ENCODE assay signal across 8 mouse cellular contexts in the genomic region with DNA sequence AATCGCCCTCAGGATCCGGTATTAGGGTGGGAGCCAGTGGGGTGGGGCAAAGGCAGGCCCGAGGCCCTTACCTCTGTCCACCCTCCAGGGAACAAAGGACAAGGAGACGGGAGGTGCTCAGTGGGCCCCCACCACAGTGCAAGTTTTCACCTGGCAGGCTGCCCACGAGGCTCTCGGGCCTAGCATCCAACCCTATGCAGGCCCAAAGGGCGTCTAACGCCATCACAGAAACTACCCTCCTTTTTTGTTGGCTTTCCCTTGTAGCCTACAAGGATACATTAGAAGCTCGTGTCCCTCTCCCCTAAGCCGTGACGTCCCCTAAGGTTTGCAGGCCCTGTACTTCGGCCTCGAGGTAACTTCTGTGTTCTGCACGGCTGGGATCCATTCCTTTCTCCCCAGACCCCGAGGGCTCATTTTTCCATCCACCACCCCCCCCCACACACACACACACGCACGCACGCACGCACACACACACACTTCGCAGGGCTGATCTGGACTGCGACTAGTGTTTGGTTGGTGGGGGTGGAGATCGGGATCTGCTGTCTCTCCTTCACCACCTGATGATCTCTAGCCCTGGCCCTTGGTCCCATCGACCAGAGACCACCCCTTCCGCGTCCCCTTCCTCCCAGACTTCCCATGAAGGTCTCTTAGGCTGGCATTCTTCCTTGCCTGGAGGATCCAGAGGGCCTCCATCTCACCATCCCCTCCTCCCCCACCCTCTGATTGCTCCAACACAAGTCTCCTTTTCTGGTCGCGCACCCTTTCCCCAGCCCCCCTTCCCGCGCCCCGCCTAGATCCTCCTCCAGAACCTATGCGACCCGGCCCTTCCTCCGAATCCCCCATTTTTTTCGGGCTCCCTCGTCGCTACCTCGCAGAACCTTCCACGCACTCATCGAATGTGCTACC. TPM values are rescaled to one million over a fixed set of nuclear protein-coding genes. Genes with fewer than 3 reads are reported as not detected.
DNase-seq lines count a peak whose midpoint lies in the region; ATAC-seq and TF ChIP-seq lines count a peak whose summit lies in the region.

No protein-coding gene starts in this region.

- under 1% methylated on average over 39 of the region's 39 CpGs for WGBS in embryonic facial prominence, embryonic 15.5 days
- WGBS in stomach, embryonic 15.5 days = under 1% methylated on average over 39 of the region's 39 CpGs

- H3K4me3 ChIP-seq in left cerebral cortex, adult 2 months = peak overlapping the region; percentile 84
- H3K4me3 ChIP-seq in embryonic facial prominence, embryonic 15.5 days (replicated peaks) = peak overlapping the region; percentile 78
- peak overlapping the region; percentile 99 for H3K4me3 ChIP-seq in megakaryocyte, embryonic 14.5 days (replicated peaks)
- peak overlapping the region; percentile 85 for H3K4me3 ChIP-seq in stomach, embryonic 15.5 days (replicated peaks)

- TF ChIP-seq CTCF in left cerebral cortex, adult 2 months (IDR thresholded peaks at IDR 0.05) = no peak

- intact Hi-C loops in left cerebral cortex, adult 2 months (cut with DNase I) = loop anchor here (1.0 to 2.0 kb wide), 2 partner anchors 45 to 130 kb away; a partner anchor contains a TSS
- intact Hi-C loops in heart, postnatal 36 days (cut with DNase I) = no loop called here

- no peaks in the 10 kb centered on the region for H3K9me3 ChIP-seq in embryonic facial prominence, embryonic 15.5 days (replicated peaks)
- no peaks in the 10 kb centered on the region for H3K9me3 ChIP-seq in megakaryocyte, embryonic 14.5 days
- H3K9me3 ChIP-seq in stomach, embryonic 15.5 days = no peaks in the 10 kb centered on the region

- H3K27ac ChIP-seq in left cerebral cortex, adult 2 months = peak overlapping the region; percentile 91
- peak overlapping the region; percentile 94 for H3K27ac ChIP-seq in embryonic facial prominence, embryonic 15.5 days (replicated peaks)
- H3K27ac ChIP-seq in stomach, embryonic 15.5 days = peak overlapping the region; percentile 93

- no peaks in the 10 kb centered on the region for H3K27me3 ChIP-seq in embryonic facial prominence, embryonic 15.5 days
- H3K27me3 ChIP-seq in megakaryocyte, embryonic 14.5 days (replicated peaks) = peaks cover 17% of the 10 kb centered on the region
- H3K27me3 ChIP-seq in stomach, embryonic 15.5 days (replicated peaks) = no peaks in the 10 kb centered on the region

- peaks cover 24% of the 10 kb centered on the region for H3K4me1 ChIP-seq in embryonic facial prominence, embryonic 15.5 days
- H3K4me1 ChIP-seq in megakaryocyte, embryonic 14.5 days = peaks cover 51% of the 10 kb centered on the region
- peaks cover 18% of the 10 kb centered on the region for H3K4me1 ChIP-seq in stomach, embryonic 15.5 days

- peak; percentile 32 to 39 for DNase-seq in left cerebral cortex, adult 2 months (ENCODE audit: extremely low spot score in 1 of 2, low spot score in 2 of 2)
- no peak for DNase-seq in left cerebral cortex, adult 8-10 months (ENCODE audit: low spot score in 2 of 2)
- DNase-seq in adrenal gland, postnatal 4 days (ENCODE audit: low spot score in 2 of 2) = peak; percentile 40 to 44
- peak; percentile 64 to 70 for DNase-seq in heart, postnatal 36 days
- peak; percentile 61 for DNase-seq in layer of hippocampus, adult 9-11 months

- H3K9ac ChIP-seq in embryonic facial prominence, embryonic 15.5 days = peak overlapping the region; percentile 80
- H3K9ac ChIP-seq in stomach, embryonic 15.5 days = peak overlapping the region; percentile 80

- H3K4me2 ChIP-seq in embryonic facial prominence, embryonic 15.5 days (replicated peaks) = peak overlapping the region; percentile 86
- peak overlapping the region; percentile 87 for H3K4me2 ChIP-seq in stomach, embryonic 15.5 days

- peak; percentile 63 for ATAC-seq in embryonic facial prominence, embryonic 15.5 days (ENCODE audit: insufficient number of reproducible peaks, low FRiP score, low TSS enrichment, low read depth)
- ATAC-seq in stomach, embryonic 15.5 days (ENCODE audit: insufficient read depth, low FRiP score, low read depth) = peak; percentile 36

- H3K36me3 ChIP-seq in embryonic facial prominence, embryonic 15.5 days = peaks cover 33% of the 10 kb centered on the region
- peaks cover 44% of the 10 kb centered on the region for H3K36me3 ChIP-seq in megakaryocyte, embryonic 14.5 days (replicated peaks; ENCODE audit: low read length)
- H3K36me3 ChIP-seq in stomach, embryonic 15.5 days = peaks cover 30% of the 10 kb centered on the region

RNA-seq across cellular contexts. Expression of a gene that starts 2.3 kb away (rescaled TPM):
- total RNA-seq in left cerebral cortex, adult 2 months (2021) = 10 to 100 TPM; 33.8 to 37.7 TPM
- 10 to 100 TPM; 19.5 to 22.6 (median 19.7) TPM for total RNA-seq in left cerebral cortex, adult 8-10 months (2022)
- 10 to 100 TPM in 1 of 2 experiments, 1 to 10 TPM in 1; 5.0 to 13.9 TPM for total RNA-seq in adrenal gland, postnatal 4 days (2021)
- polyA plus RNA-seq in embryonic facial prominence, embryonic 15.5 days (2015; fragmentation: Nextera tagmentation; extraction: Ambion mirVana) = 267 and 372 TPM in 2 replicates
- total RNA-seq in heart, postnatal 36 days (2021) = 1,000 to 10,000 TPM; 4,706 to 5,436 TPM
- polyA plus RNA-seq in megakaryocyte, embryonic 14.5 days (2012; ENCODE audit: insufficient read depth, low replicate concordance) = 0.23 TPM in 1 of 2 replicates, not detected in the other
- 7.1 and 9.8 TPM in 2 replicates for polyA plus RNA-seq in stomach, embryonic 15.5 days (2015; fragmentation: Nextera tagmentation; extraction: Ambion mirVana)

RNA-seq across cellular contexts. Expression of a gene that starts 10.9 kb away (rescaled TPM):
- total RNA-seq in left cerebral cortex, adult 2 months (2021) = 100 to 1,000 TPM; 387 to 407 TPM
- 100 to 1,000 TPM; 363 to 424 (median 392) TPM for total RNA-seq in left cerebral cortex, adult 8-10 months (2022)
- total RNA-seq in adrenal gland, postnatal 4 days (2021) = 100 to 1,000 TPM; 496 to 522 TPM
- 394 and 407 TPM in 2 replicates for polyA plus RNA-seq in embryonic facial prominence, embryonic 15.5 days (2015; fragmentation: Nextera tagmentation; extraction: Ambion mirVana)
- 100 to 1,000 TPM; 128 to 143 TPM for total RNA-seq in heart, postnatal 36 days (2021)
- 148 and 152 TPM in 2 replicates for polyA plus RNA-seq in megakaryocyte, embryonic 14.5 days (2012; ENCODE audit: insufficient read depth, low replicate concordance)
- 319 and 363 TPM in 2 replicates for polyA plus RNA-seq in stomach, embryonic 15.5 days (2015; fragmentation: Nextera tagmentation; extraction: Ambion mirVana)

RNA-seq across cellular contexts. Expression of a gene that starts 11.8 kb away (rescaled TPM):
- total RNA-seq in left cerebral cortex, adult 2 months (2021) = 1 to 10 TPM; 5.4 to 6.1 TPM
- 1 to 10 TPM; 5.0 to 6.0 (median 5.7) TPM for total RNA-seq in left cerebral cortex, adult 8-10 months (2022)
- 10 to 100 TPM; 12.6 to 20.0 TPM for total RNA-seq in adrenal gland, postnatal 4 days (2021)
- 1.3 and 1.8 TPM in 2 replicates for polyA plus RNA-seq in embryonic facial prominence, embryonic 15.5 days (2015; fragmentation: Nextera tagmentation; extraction: Ambion mirVana)
- 10 to 100 TPM; 14.2 to 18.3 TPM for total RNA-seq in heart, postnatal 36 days (2021)
- not detected in 2 replicates for polyA plus RNA-seq in megakaryocyte, embryonic 14.5 days (2012; ENCODE audit: insufficient read depth, low replicate concordance)
- 0.73 and 1.0 TPM in 2 replicates for polyA plus RNA-seq in stomach, embryonic 15.5 days (2015; fragmentation: Nextera tagmentation; extraction: Ambion mirVana)

RNA-seq across cellular contexts. Expression of a gene that starts 37.4 kb away (rescaled TPM):
- 10 to 100 TPM; 21.2 to 29.4 TPM for total RNA-seq in left cerebral cortex, adult 2 months (2021)
- total RNA-seq in left cerebral cortex, adult 8-10 months (2022) = 10 to 100 TPM; 18.7 to 28.1 (median 22.2) TPM
- total RNA-seq in adrenal gland, postnatal 4 days (2021) = 100 to 1,000 TPM in 1 of 2 experiments, 10 to 100 TPM in 1; 94.1 to 101 TPM
- 50.6 and 66.2 TPM in 2 replicates for polyA plus RNA-seq in embryonic facial prominence, embryonic 15.5 days (2015; fragmentation: Nextera tagmentation; extraction: Ambion mirVana)
- total RNA-seq in heart, postnatal 36 days (2021) = 10 to 100 TPM; 66.1 to 85.9 TPM
- polyA plus RNA-seq in megakaryocyte, embryonic 14.5 days (2012; ENCODE audit: insufficient read depth, low replicate concordance) = 5.0 and 11.7 TPM in 2 replicates
- polyA plus RNA-seq in stomach, embryonic 15.5 days (2015; fragmentation: Nextera tagmentation; extraction: Ambion mirVana) = 35.0 and 38.5 TPM in 2 replicates

RNA-seq across cellular contexts. Expression of a gene that starts 45.3 kb away (rescaled TPM):
- total RNA-seq in left cerebral cortex, adult 2 months (2021) = 1 to 10 TPM; 3.3 to 4.3 TPM
- total RNA-seq in left cerebral cortex, adult 8-10 months (2022) = 1 to 10 TPM; 5.1 to 6.3 (median 5.7) TPM
- total RNA-seq in adrenal gland, postnatal 4 days (2021) = 10 to 100 TPM; 12.4 to 12.6 TPM
- 10.1 and 12.1 TPM in 2 replicates for polyA plus RNA-seq in embryonic facial prominence, embryonic 15.5 days (2015; fragmentation: Nextera tagmentation; extraction: Ambion mirVana)
- total RNA-seq in heart, postnatal 36 days (2021) = 1 to 10 TPM; 3.8 to 4.3 TPM
- polyA plus RNA-seq in megakaryocyte, embryonic 14.5 days (2012; ENCODE audit: insufficient read depth, low replicate concordance) = 0.93 and 1.7 TPM in 2 replicates
- polyA plus RNA-seq in stomach, embryonic 15.5 days (2015; fragmentation: Nextera tagmentation; extraction: Ambion mirVana) = 11.2 and 11.8 TPM in 2 replicates

Comparison
In these comparisons a context has a peak if more than half of its experiments do, and no peak if none do; other contexts are left out.
1. DNase-seq: peak in left cerebral cortex, adult 2 months (2 of 2), adrenal gland, postnatal 4 days (2 of 2), heart, postnatal 36 days (2 of 2) and layer of hippocampus, adult 9-11 months (single experiment); none in left cerebral cortex, adult 8-10 months (0 of 2).
2. RNA of a gene that starts 2.3 kb away (total RNA-seq): 4,706 to 5,436 TPM in heart, postnatal 36 days; 33.8 to 37.7 TPM in left cerebral cortex, adult 2 months, 19.5 to 22.6 TPM in left cerebral cortex, adult 8-10 months and 5.0 to 13.9 TPM in adrenal gland, postnatal 4 days; every median in the first group is over 100 times any median in the second.
3. Peak in every context shown above with its lines, with median percentiles within 50 percentile points of each other: H3K27ac ChIP-seq and H3K4me3 ChIP-seq.